Comparison of ENCODE assay signal across 8 mouse cellular contexts in genomic region chr5:129019497-129020299, GRCm38 (mm10). TPM values are rescaled to one million over a fixed set of nuclear protein-coding genes. Genes with fewer than 3 reads are reported as not detected.
A peak's percentile ranks its signal among the peaks of the same experiment; 100 is the strongest.
DNase-seq lines count a peak whose midpoint lies in the region; ATAC-seq and TF ChIP-seq lines count a peak whose summit lies in the region.

Gene Ran, plus strand, starts transcription at chr5:129020069.

- H3K36me3 ChIP-seq in hindbrain, postnatal 0 days (ENCODE audit: insufficient read depth, low read length): no peaks in the 10 kb centered on the region; the same call in 1 of the 2 replicates

- TF ChIP-seq CTCF in gastrocnemius, adult 2 months (IDR thresholded peaks at IDR 0.05): no peak
- no peak for TF ChIP-seq CTCF in hindbrain, postnatal 0 days (IDR thresholded peaks at IDR 0.05; ENCODE audit: low read depth)
- no peak for TF ChIP-seq CTCF in left cerebral cortex, adult 2 months (IDR thresholded peaks at IDR 0.05)

- WGBS in hindbrain, postnatal 0 days: under 1% methylated on average over 69 of the region's 102 CpGs

- peak within 1 kb of the TSS; percentile 60 for H3K4me2 ChIP-seq in hindbrain, postnatal 0 days (ENCODE audit: low read depth, low read length)

- H3K4me1 ChIP-seq in hindbrain, postnatal 0 days (ENCODE audit: insufficient read depth, low read length): 0 out of 2 replicates have a peak, but pooled peaks cover 4% of the 10 kb centered on the region

- ATAC-seq in hindbrain, postnatal 0 days: peak; percentile 92
- ATAC-seq in megakaryocyte, adult 5-6 weeks (ENCODE audit: poor library complexity, severe bottlenecking): peak; percentile 92

- H3K27me3 ChIP-seq in hindbrain, postnatal 0 days (ENCODE audit: insufficient read depth, low read length): no peaks in the 10 kb centered on the region

- peak within 1 kb of the TSS; percentile 96 for H3K27ac ChIP-seq in gastrocnemius, adult 2 months
- peak within 1 kb of the TSS; percentile 95 for H3K27ac ChIP-seq in hindbrain, postnatal 0 days
- peak within 1 kb of the TSS; percentile 99 for H3K27ac ChIP-seq in left cerebral cortex, adult 2 months

- no peaks in the 10 kb centered on the region for H3K9me3 ChIP-seq in hindbrain, postnatal 0 days (ENCODE audit: low read length)

- DNase-seq in WW6 (ENCODE audit: low read depth, low spot score): peak; percentile 80
- peak; percentile 88 to 99 for DNase-seq in cerebellum, postnatal 4 days (ENCODE audit: low spot score in 2 of 2)
- DNase-seq in gastrocnemius, adult 2 months: peak; percentile 97
- peak; percentile 99 for DNase-seq in hindbrain, postnatal 0 days (ENCODE audit: low spot score)
- DNase-seq in left cerebral cortex, adult 2 months (ENCODE audit: extremely low spot score in 1 of 2, low spot score in 2 of 2): peak; percentile 96 to 97
- peak; percentile 91 to 92 for DNase-seq in right cerebral cortex, adult 2 months (ENCODE audit: low spot score in 2 of 2)
- DNase-seq in urinary bladder, postnatal 14 days (ENCODE audit: low spot score): peak; percentile 93

- peak within 1 kb of the TSS; percentile 79 for H3K9ac ChIP-seq in hindbrain, postnatal 0 days (replicated peaks; ENCODE audit: low read length)

- intact Hi-C loops in gastrocnemius, adult 2 months (cut with DNase I): loop anchor here (10.0 kb wide), 1 partner anchor 1405 kb away; no protein-coding TSS in a partner anchor
- intact Hi-C loops in left cerebral cortex, adult 2 months (cut with DNase I): no loop called here

- H3K4me3 ChIP-seq in gastrocnemius, adult 2 months: peak within 1 kb of the TSS; percentile 89
- H3K4me3 ChIP-seq in hindbrain, postnatal 0 days (ENCODE audit: low read length): peak within 1 kb of the TSS; percentile 82
- H3K4me3 ChIP-seq in left cerebral cortex, adult 2 months: peak within 1 kb of the TSS; percentile 92

RNA-seq across cellular contexts. Expression of gene Ran, which starts in this region (rescaled TPM):
- 10 to 100 TPM; 78.9 to 94.0 TPM for total RNA-seq in gastrocnemius, adult 2 months (2021)
- total RNA-seq in hindbrain, postnatal 0 days (2014; rRNA removed): 156 and 159 TPM in 2 replicates
- polyA plus RNA-seq in hindbrain, postnatal 0 days (2015; fragmentation: Nextera tagmentation; extraction: Ambion mirVana): 304 and 314 TPM in 2 replicates
- total RNA-seq in left cerebral cortex, adult 2 months (2021): 100 to 1,000 TPM; 152 to 166 TPM
- 244 and 276 TPM in 2 replicates for total RNA-seq in megakaryocyte, adult 5-6 weeks (2015)
- 240 and 264 TPM in 2 replicates for total RNA-seq in megakaryocyte, adult 5-6 weeks (2017)

Comparison
In these comparisons a context has a peak if more than half of its experiments do, and no peak if none do; other contexts are left out.
1. Peak in every context shown above with its lines: DNase-seq, ATAC-seq, H3K4me3 ChIP-seq and H3K27ac ChIP-seq.